Mouse (Mus musculus) embryonic facial prominence, embryonic 11.5 days (tissue): ENCODE results near the gene 2610021A01Rik. TPM values are rescaled to one million over a fixed set of nuclear protein-coding genes. Genes with fewer than 3 reads are reported as not detected.
"Not testable (repeated sequence)": the region's sequence is repeated elsewhere in the genome, so short reads cannot be mapped to it uniquely, and the experiment has no call there.

Experiments
- ATAC-seq: fragments of 200-750 bp; cut with Nextera tagmentation; replicated peaks from 2 replicates; pipeline ENCODE4 v1.8.0; 2017; ENCODE audit warnings: low read depth; ENCODE audit not compliant: insufficient number of reproducible peaks, low FRiP score, low TSS enrichment
- DNase-seq: peaks from one replicate; pipeline ENCODE4 v3.0.0-alpha.2; 2015; ENCODE audit warnings: low spot score
- H3K27ac ChIP-seq: fragments of 300-500 bp; sonication (generic); replicated peaks from 2 replicates; pipeline ENCODE4 v1.5.1; 2014; ENCODE audit warnings: mild to moderate bottlenecking, low read depth, low read length, control low read depth
- H3K27me3 ChIP-seq: fragments of 300-500 bp; sonication (generic); 2 replicates; pipeline ENCODE4 v1.6.1; 2014; ENCODE audit warnings: mild to moderate bottlenecking, low read length, moderate library complexity, mixed read lengths; ENCODE audit not compliant: control insufficient read depth, insufficient read depth
- H3K36me3 ChIP-seq: fragments of 300-500 bp; sonication (generic); replicated peaks from 2 replicates; pipeline ENCODE4 v1.6.1; 2014; ENCODE audit warnings: low read depth, mild to moderate bottlenecking, low read length, moderate library complexity, mixed read lengths; ENCODE audit not compliant: control insufficient read depth, insufficient read depth
- H3K4me1 ChIP-seq: fragments of 300-500 bp; sonication (generic); 2 replicates; pipeline ENCODE4 v1.6.1; 2014; ENCODE audit warnings: low read length, mixed read lengths; ENCODE audit not compliant: control insufficient read depth, insufficient read depth
- H3K4me2 ChIP-seq: fragments of 300-500 bp; sonication (generic); 2 replicates; pipeline ENCODE4 v1.6.1; 2014; ENCODE audit warnings: low read depth, mild to moderate bottlenecking, control low read depth, low read length, moderate library complexity
- H3K4me3 ChIP-seq: fragments of 300-500 bp; sonication (generic); 2 replicates; pipeline ENCODE4 v1.5.1; 2014; ENCODE audit warnings: low read depth, low read length, control low read depth
- H3K9ac ChIP-seq: fragments of 300-500 bp; sonication (generic); replicated peaks from 2 replicates; pipeline ENCODE4 v1.6.1; 2014; ENCODE audit warnings: mild to moderate bottlenecking, control low read depth, low read length
- H3K9me3 ChIP-seq: fragments of 300-500 bp; sonication (generic); replicated peaks from 2 replicates; pipeline ENCODE4 v1.6.1; 2016; ENCODE audit warnings: mild to moderate bottlenecking, low read length, inconsistent platforms, mixed read lengths; ENCODE audit not compliant: control insufficient read depth
- WGBS: fragments of 180-500 bp; shearing (Covaris S2); extraction: QIAGEN DNeasy Blood & Tissue Kit; methylation state at CpG from one replicate; pipeline ENCODE4 v1.1.7; 2014; 5-methylcytosine and 5-hydroxymethylcytosine counted together
- polyA plus RNA-seq: library from polyadenylated mRNA; unstranded; fragments of >200 nt; fragmentation: Nextera tagmentation; extraction: Ambion mirVana; gene quantifications from 2 replicates; pipeline ENCODE4 v1.2.1, GENCODE M21; 2014

2610021A01Rik gene
- polyA plus RNA-seq, 1 experiment from 2014 or later = 18.8 TPM

- 92% methylated on average over 3 of the region's 3 CpGs for WGBS
- no peaks in the 10 kb centered on the region for H3K9me3 ChIP-seq
- H3K4me2 ChIP-seq = no peak overlapping the region
- no peak for ATAC-seq
- no peaks in the 10 kb centered on the region for H3K4me1 ChIP-seq
- H3K27me3 ChIP-seq = no peaks in the 10 kb centered on the region
- no peak overlapping the region for H3K4me3 ChIP-seq
- no peak overlapping the region for H3K27ac ChIP-seq
- H3K36me3 ChIP-seq = no peaks in the 10 kb centered on the region; the same call in 1 of the 2 replicates
- H3K9ac ChIP-seq = no peak overlapping the region
- DNase-seq = no peak
Observed at GRCm38 (mm10) chr7:41611654-41612053, 12.6 kb downstream of the 2610021A01Rik start.

- ATAC-seq, DNase-seq, H3K9ac ChIP-seq, H3K27ac ChIP-seq, H3K9me3 ChIP-seq, H3K4me3 ChIP-seq, H3K36me3 ChIP-seq, H3K4me1 ChIP-seq, H3K27me3 ChIP-seq, H3K4me2 ChIP-seq: not testable (repeated sequence)
- WGBS = 95% methylated on average over 1 of the region's 1 CpGs
Observed at GRCm38 (mm10) chr7:41616241-41616640, 17.2 kb downstream of the 2610021A01Rik start.

GRCm38 (mm10) chr7:41632409-41633220 lies 33.6 kb downstream of the 2610021A01Rik start, which contains the start of gene Zfp788:
Gene Zfp788, plus strand, starts transcription at chr7:41633203.
- H3K4me3 ChIP-seq = peak within 1 kb of the TSS; percentile 56
- ATAC-seq (peak; percentile 98), DNase-seq (peak; percentile 94)
- peak within 1 kb of the TSS; percentile 78 for H3K4me2 ChIP-seq
- no peaks in the 10 kb centered on the region for H3K27me3 ChIP-seq
- no peaks in the 10 kb centered on the region for H3K9me3 ChIP-seq
- peak within 1 kb of the TSS; percentile 88 for H3K27ac ChIP-seq
- peak within 1 kb of the TSS; percentile 72 for H3K9ac ChIP-seq
- WGBS = under 1% methylated on average over 27 of the region's 27 CpGs
- no peaks in the 10 kb centered on the region for H3K4me1 ChIP-seq
- H3K36me3 ChIP-seq = no peaks in the 10 kb centered on the region; the same call in 1 of the 2 replicates

- H3K36me3 ChIP-seq = no peaks in the 10 kb centered on the region; the same call in 1 of the 2 replicates
- WGBS = under 1% methylated on average over 25 of the region's 26 CpGs
- H3K9me3 ChIP-seq = no peaks in the 10 kb centered on the region
- H3K9ac ChIP-seq = peak overlapping the region; percentile 72
- no peaks in the 10 kb centered on the region for H3K27me3 ChIP-seq
- DNase-seq (peak; percentile 94), ATAC-seq (peak; percentile 98)
- H3K27ac ChIP-seq = peak overlapping the region; percentile 88
- H3K4me2 ChIP-seq = peak overlapping the region; percentile 78
- no peaks in the 10 kb centered on the region for H3K4me1 ChIP-seq
- peak overlapping the region; percentile 56 for H3K4me3 ChIP-seq
Observed at GRCm38 (mm10) chr7:41633221-41633984, 34.4 kb downstream of the 2610021A01Rik start.

- H3K27ac ChIP-seq, H3K27me3 ChIP-seq, H3K4me2 ChIP-seq, H3K9me3 ChIP-seq, DNase-seq, H3K4me1 ChIP-seq, H3K9ac ChIP-seq, H3K36me3 ChIP-seq, ATAC-seq, H3K4me3 ChIP-seq: not testable (repeated sequence)
- 61% methylated on average over 1 of the region's 1 CpGs for WGBS
Observed at GRCm38 (mm10) chr7:41674326-41674725, 75.3 kb downstream of the 2610021A01Rik start.

Other genes starting within 250 kb of the 2610021A01Rik start
- gene AI987944, start 205.9 kb upstream of the 2610021A01Rik start, polyA plus RNA-seq = 9.4 and 11.7 TPM in 2 replicates
- 0.32 and 0.33 TPM in 2 replicates for gene Vmn2r57, start 150.5 kb upstream of the 2610021A01Rik start, polyA plus RNA-seq
- 0.08 TPM in 1 of 2 replicates, not detected in the other for gene Gm20449, start 99.8 kb upstream of the 2610021A01Rik start, polyA plus RNA-seq
- 8.2 and 14.1 TPM in 2 replicates for gene AW146154, start 99.3 kb upstream of the 2610021A01Rik start, polyA plus RNA-seq
- not detected in 2 replicates for gene Gm6871, start 25.6 kb upstream of the 2610021A01Rik start, polyA plus RNA-seq
- gene Zfp788, start 34.0 kb downstream of the 2610021A01Rik start, polyA plus RNA-seq = 15.4 and 19.7 TPM in 2 replicates